Mouse (Mus musculus) heart, adult 18-20 months (tissue): ENCODE data around the gene Cd101. TPM values are rescaled to one million over a fixed set of nuclear protein-coding genes. Genes with fewer than 3 reads are reported as not detected.

ENCODE experiments used
- DNase-seq, 2 experiments: peaks; one replicate each; pipeline ENCODE4 v3.0.0; 2021 to 2022; ENCODE audit warnings: mixed read lengths in 1 of 2
- long read RNA-seq, 2 experiments: library from polyadenylated mRNA; stranded (forward); transcript quantifications; one replicate each; pipeline ENCODE4 v2.0.0; 2021
- total RNA-seq, 2 experiments: library from RNA; stranded (reverse); gene quantifications; 2 replicates each; pipeline ENCODE4 v1.2.3; 2021

Gene Cd101
- under 1 TPM; 0.10 to 0.15 TPM for total RNA-seq
- long read RNA-seq, experiment 1 = 0 reads
- long read RNA-seq, experiment 2 = 0 reads

DNA sequence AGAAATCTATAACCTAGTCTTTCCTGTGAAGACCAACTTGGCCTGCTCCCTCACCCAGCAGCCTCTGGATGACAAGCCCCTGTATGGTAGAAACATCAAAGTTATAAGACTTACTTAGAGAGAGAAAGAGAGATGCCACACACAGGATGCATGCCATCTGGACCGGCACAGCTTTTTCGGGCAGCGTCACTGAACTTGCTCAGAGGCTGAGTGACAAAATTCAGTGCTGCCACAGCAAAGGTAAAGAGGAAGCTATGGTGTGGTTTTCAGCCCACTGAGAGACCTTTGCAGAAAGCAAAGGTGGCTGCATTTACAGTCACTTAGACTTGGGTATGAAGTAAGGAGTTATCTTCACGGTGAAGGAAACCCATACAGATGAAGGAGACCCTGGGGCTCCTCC lies at the start of gene Cd101:
Gene Cd101, minus strand, starts transcription at position 218 of the 400 bp plus-strand sequence.
- DNase-seq = no peak

DNA sequence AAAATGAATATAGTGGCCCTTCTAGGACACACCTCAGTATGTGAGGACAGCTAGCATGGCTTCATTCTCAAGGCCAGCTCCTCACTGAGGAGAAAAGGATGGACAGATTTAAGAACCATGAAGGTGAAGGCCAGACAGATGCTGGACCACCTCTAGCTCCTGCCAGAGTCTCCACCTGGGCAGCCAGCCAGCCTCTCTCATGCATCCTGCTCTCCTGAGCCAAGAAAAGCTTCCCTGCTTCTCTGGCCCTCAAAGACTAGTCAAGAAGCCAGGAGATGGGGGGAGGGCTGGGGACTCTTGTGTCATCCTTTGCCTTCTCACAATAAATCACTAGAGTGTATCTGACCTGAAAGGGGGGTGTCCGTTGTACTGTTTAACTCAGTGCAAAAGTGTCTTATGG lies 49.0 kb upstream of the Cd101 start:
- peak; percentile 77 to 79 for DNase-seq

DNA sequence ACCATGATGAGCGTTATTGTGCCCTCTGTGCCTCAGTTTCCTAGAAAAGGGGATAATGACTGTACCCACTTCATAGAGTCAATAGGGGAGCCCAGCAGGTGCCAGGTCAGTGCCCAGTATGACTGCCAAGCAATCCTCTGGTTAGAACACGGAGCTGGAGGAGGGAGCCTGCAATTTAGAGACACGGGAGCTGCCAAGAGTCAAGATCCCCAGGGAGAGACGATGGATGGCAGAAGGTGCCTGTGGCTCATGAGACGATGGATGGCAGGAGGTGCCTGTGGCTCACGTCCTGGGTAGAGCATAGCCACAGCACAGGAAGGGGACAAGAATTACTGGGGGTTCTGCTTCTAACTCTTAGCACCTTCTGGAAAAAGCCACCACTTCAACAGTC lies 48.3 kb upstream of the Cd101 start:
- DNase-seq = no peak

DNA sequence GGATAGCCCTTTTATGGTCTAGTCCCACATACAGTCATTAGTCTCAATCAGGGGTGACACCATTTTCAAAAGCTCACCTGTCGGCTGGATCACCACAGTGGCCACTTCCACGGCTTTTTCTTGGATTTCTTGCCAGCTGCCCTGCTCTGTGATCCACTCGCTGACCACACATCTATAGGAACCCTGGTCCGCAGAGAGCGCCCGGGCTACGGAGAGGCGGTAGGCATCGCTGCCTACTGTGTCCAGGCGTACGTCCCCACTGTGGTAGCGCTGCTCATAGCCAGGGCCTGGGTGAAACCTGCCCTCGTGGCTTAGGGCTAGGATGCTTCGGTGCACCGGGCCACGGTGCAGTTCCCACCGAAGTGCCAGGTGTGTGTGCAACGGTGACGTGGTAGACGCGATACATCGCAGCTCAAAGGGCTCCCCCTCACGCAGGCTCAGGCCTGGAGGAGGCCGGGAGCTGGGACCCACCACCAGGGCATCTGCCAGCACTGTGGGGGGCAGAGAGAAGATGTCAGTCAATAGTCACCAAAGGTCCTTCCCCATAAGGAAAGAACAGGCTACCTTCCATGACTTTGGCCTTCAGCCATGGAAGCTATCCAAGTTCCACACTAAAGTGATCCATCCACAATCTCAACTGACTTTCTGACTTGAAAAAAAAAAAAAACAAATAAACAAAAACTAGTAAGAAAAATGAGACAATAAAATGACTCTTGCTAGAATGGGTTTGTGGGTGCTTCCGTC lies 47.8 kb upstream of the Cd101 start:
- DNase-seq = peak; percentile 47

DNA sequence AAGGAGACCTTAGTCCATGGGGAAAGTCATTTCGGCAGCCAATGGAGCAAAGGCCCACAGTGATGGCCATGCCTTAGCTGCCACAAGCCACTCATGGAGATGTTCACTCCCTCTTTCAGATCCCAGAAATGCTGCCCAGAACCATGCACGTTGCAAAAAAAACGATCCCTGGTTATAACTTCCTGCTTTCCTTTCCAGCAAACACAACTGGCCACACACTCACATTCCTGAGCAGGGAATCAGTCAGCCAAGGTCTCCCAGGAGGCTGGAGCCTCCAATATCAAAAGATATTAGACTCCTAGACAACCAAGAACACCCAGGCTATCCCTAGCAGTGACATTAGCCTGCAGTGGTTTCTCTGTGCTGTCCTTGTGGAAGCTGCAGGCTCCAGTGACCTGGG lies 46.5 kb upstream of the Cd101 start:
- DNase-seq = no peak

DNA sequence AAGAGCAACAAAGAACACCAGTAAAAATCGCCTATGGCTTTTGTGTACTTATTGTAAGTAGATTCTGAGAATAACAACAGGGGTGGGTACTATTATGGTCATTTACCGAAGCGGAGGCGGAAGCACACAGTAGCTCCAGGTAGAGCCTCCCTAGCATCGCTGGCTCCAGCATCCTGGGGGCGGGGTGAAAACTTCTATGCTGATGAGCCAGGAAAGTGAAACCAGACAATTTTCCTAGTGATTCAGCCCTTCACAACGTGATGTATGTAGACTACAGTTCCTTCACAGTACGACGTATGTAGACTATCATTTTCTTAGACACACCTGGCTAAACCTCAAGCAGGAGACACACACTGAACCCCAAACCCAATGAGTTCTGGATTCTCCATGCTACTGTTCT lies 44.0 kb upstream of the Cd101 start:
- DNase-seq = no peak

DNA sequence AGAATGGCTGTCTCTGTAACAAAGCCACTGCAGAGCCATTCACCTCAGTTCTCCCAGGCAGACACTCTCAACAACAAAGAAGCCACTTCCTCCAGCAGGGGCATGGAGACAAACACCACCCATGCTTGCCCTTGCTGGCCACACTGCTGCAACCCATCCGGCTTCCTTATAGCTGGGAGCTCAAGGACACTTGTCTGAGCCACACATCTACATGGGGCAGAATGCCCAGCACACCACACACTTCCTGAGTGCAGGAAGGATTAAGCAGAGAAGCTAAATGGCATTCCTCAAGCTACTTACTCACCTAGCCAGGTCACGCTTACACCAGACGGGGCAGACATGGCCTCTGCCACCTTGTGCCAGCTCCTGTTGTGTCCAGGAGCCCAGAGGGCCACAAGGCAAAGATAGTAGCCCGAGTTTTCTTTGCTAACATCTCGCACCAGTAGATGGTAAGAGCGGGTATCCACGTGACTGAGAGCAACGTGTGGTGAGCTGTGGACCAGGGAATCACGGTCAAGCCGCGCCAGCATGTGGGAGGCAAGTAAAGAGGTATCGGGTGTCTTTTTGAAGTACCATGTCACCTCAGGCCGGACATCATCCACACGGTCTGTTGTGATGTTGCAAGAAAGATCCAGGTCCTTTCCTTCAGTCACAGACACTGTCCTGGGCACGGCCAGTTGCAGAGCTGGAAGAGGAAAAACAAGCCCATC lies 43.3 kb upstream of the Cd101 start:
- no peak for DNase-seq

DNA sequence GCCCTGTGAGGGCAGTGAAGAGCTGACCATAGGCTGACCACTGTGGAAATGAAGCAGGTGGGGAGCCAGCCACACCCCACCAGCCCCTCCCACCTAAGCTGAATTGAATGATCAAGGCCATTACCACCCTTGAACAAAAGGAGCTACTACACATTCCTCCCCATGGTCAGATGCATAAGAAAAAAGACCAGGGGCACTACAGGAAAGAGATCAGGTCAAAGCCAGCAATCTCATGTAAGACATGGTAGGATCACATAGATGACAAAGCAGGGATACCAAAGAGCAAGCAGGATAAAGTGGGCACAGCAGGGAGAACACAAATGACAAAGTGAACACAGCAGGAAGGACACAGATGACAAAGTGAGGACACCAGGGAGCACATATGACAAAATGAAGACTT lies 42.2 kb upstream of the Cd101 start:
- DNase-seq = no peak

DNA sequence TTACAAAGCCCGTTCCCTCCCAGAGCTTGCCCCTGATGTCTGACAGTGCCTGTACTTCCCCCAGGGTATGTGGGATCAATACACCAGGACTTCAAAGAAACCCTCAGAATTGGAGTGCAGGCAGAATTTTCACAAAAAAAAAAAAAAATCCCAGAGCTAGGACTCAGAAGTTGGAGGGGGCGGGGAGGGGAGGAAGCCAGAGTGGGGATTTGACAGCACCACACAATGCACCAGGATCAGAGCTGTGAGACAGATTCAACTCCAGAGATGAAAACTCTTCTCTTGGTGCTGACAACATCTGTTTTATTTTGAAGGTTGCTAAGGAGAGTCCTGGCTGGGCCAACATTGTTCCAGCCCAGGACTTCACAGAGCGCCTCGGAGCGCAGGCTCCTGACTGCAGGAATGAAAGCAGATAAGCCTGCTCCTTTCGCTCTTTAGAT lies 41.5 kb upstream of the Cd101 start:
- peak; percentile 66 to 82 for DNase-seq

DNA sequence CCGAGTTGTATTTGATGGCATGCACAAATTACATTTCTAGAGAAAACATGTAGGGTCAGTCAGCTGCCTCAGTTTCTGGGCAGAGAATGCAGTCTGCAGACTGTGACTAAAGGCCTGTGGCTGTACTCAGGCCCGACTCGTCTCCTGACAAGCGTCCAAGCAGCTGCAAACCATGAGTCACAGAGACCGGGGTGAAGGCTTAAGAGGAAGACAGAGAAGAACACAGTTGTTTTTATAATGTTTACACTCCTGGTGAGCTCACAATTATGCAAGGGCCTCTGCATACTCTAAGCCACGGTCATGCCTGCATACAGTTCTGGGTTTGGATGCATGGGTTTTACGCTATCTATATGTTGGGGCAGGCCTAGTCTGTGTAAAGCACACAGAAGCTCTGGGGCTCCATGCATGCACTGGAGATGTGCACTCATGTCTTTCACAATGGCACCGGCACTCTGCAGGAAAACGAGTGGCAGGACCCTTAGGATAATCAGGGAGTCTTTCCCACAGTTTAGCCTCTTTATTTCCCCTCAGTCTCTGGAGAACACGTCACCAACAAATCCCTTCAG lies 41.0 kb upstream of the Cd101 start:
- DNase-seq = peak; percentile 80 to 87

DNA sequence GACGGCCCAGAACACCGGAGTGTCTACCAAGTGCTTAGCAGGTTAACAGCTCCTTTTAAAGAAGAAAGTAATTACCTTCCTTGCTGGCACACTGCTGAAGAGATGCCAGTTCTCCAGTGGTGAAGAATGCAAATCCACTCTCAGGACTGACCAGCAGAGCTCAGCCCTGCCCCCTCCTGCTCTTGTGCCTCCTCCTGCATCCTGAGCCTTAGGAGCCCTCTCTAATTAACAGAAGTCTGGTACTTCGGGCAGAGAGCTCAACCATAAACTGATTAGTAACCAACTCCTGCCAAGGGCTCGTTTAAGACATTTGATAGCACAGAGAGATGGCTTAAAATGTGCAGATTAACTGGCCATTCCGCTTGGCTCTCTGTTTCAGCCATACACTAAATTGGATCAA lies 39.3 kb upstream of the Cd101 start:
- DNase-seq = no peak

DNA sequence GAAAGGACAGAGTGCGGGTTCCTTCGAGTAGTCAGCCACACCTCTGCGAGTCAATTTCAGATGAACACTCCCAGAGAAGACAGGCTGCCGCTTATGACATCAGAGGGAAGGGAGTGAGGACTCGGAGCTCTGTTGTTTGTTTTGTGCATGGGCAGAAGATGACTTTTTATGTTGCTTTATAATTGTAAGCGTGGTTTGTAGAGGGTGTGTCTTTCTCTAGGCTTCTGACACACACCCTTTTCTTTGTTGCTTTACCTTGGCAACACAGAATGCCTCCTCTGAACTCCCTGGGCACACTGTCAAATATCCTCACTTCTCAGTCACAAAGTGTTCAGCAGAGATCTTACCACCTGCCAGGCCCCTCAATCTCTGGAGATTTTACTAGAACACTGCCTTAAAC lies 36.8 kb upstream of the Cd101 start:
- DNase-seq = peak in 1 of 2 experiments; percentile 24

DNA sequence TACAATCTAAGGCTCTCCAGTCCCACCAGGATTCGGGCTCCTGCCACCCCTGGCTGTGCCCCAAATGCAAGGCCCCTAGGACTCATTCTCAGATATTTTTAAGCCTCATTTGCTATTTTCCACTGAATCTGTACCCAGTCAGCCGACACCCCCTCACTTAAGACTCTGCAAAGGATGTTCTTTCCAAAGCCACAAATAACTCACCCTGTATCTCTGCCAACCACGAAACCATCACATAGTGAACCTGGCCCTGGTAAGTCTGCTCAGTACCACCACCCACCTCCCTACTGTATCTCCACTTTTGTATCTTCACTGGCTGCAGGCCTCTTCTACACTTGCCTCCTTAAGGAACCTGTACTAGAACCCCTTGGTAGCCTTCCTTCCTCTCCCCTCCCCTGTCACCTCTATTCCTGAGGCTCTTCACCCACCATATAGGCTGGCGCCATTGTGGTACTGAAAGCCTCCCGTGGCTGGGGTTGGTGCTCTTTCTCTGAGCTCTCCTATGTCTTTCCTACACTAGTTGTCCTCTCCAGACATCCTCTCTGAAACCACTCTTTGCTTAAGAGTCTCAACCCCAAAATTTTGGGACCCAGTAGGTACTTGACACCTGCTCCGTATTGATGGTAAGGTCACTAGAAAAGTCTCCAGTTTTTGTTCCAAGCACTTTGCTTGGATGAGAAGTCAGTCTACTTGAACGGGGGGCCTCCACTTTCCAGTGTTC lies 32.7 kb upstream of the Cd101 start:
- DNase-seq = no peak

DNA sequence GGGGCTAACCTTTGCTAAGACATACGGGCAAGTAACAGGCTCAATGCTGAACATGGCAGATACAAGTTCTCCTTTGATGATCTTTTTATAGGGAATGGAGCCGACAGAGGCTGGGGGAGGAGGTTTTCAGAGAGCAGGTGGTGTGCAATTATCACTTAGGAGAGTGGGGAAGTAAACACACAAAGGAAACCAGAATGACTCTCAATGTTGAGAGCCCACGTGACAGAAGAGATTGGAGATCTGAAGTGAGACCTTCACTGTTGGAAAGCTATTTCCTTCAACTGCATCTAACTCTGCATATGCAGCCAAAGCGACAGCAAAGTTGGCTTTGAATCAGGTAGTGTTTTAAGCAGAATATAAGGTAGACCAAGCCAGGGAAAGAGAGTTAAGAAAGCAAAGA lies 29.9 kb upstream of the Cd101 start:
- no peak for DNase-seq

DNA sequence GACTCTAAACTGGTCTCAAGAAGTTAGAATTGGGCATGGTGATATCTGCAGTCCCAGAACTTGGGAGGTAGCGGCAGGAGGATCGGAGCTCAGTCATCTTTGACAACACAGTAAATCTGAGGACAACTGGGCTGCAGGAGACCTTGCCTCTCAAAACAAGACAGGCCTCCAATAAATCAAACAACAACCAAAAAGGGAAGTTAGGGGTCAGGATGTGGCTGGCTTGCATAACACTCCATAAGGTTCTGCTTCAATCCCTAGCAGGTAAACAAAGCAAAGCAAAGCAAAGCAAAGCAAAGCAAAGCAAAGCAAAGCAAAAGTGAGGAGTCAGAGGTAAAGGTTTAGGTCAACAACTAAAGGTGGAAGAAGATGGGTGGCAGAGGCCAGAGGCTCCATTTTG lies 28.8 kb upstream of the Cd101 start:
- no peak for DNase-seq

DNA sequence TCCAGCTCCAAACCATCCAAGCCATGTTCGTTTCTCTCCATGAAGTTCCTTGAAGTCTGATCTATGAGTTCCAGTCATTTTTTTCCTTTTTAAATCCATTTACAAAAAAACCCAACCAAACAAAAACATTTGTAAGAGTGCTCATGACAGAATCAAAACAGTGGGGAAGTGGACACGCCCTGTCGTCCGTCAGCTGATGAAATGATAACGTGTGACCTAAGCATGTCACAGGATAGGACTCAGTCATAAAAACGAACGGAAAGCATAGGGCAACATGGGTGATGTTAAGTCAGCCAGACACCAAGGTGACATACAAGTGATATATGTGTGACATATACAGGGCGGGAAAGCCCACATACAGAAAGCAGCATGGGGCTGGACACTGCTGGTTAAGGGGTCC lies 25.9 kb upstream of the Cd101 start:
- DNase-seq = no peak

DNA sequence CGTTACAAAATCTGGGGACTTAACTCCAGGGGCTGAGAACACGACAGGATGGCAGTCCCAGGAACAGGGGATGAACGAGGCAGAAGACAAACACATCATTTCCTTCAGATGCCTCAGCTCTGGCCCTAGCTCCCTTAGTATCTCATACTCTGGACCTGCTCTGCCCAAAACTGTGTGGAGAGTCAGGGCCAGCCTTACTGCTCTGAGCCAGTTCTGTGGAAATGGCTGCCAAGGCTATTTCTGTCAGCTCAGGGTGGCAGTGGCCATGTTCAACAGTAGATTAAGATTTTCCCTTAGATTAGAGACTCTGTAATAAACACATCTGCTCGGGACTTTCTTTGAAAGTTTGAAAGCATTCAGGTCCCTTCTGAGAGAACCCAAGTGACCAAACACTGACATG lies 22.2 kb upstream of the Cd101 start:
- no peak for DNase-seq

DNA sequence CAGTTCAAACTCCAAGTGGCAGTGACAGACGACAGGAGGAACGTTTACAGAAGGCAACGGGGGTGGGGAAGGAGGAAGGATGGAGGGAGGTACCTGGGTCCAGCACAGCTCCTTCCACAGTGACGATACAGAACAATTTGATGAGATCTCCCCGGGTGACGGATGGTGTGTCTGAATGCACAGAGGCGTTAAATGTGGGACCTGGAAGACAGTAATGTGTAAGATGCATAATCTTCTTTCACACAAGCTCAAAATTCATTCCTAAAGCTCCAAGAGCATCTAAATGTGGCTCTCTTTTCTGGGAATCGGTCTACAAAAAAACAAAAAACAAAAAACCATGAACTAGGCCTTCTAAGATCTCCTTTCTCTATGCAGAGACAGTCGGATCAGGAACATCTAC lies 20.6 kb upstream of the Cd101 start:
- DNase-seq = no peak

DNA sequence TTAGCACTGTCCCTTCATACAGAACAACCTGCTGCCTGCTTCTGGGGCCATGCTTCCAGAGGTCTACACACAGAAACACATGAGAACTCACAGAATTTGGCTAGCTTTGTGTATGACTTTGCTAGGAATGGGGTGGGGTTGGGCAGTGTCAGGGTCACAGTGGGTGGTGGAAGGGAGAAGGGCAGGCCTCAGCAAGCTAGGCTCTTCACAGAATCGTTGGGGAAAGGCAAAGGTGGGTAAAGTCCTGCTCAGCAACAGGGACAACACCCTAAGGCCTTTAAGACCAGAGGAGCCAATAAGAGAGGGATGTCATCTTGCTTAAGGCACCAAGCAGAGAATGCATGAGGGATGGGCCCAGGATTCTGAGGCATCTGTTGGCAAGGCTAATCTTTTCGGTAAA lies 19.4 kb upstream of the Cd101 start:
- DNase-seq = no peak

DNA sequence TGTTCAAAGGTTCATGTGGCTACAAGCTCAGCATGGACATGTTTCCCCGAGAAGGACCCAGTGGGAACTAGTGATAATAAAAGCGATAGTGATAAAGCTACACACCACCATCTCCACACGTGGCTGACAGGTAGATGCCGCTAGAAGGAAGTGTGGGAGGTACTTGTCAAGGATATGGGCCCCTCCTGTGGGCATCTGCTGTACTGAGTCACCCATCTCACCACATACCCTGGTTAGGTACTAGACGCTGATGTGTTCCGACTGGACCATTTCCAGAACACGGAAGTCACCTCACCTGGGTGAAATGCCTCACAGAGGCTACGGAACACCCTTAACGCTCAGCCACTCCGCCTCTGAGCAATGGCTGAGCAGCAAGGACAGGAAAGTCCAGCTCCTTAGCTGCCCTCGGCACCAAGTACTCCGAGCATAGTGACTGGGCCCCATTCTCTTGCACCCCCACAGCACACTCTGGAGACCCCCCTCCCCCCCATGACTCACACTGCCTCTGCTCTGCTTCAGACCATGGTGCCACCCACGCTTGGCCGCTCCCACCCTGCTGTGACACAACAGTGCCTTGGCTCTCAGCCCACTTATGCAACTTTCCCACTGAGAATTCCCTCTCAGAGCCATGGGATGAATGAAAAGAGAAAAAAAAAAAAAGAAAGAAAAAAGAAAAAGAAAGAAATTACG lies 18.4 kb upstream of the Cd101 start:
- peak; percentile 85 to 86 for DNase-seq

DNA sequence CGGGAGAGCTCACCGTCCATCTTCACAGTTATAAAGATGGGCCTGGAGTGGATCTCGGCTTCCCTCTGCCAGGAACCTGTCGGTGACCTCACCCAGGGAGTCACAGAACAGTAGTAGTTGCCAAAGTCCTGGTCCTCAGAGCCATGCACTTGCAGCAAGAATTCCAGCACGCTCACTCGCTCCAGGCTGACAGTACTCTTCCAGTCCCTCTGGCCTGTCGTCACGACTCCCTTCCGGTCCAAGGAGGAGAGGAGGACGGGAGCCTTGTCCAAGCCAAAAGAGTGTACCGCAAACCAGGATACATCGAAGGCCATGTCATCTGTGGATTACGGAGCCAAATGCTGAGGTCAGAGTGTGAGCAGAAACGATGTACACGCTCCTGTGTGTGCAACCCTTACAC lies 16.1 kb upstream of the Cd101 start:
- peak; percentile 85 to 88 for DNase-seq

DNA sequence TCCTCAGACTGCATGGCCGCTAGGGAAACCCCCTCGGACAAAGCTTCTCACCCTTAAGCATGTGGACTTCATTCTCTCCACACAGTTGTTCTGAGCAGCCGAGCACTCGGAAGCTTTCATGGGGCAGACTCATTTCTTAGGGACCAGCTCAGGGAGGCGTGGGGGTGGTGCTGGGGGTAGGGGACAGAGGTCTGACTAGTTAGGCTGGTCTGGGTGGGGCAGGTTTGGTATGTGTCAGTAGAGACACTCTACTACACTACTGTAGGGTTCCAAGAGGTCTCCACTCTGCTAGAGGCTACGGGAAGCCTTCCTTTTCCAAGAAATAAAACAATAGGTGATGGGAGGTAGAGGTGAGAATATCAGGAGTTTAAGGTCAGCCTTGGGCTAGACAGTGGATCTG lies 15.3 kb upstream of the Cd101 start:
- DNase-seq = no peak
